Mouse (Mus musculus) hindbrain, postnatal 0 days (tissue): Measurements from ENCODE around the gene Dpf3. TPM values are rescaled to one million over a fixed set of nuclear protein-coding genes. Genes with fewer than 3 reads are reported as not detected.

Experiments used
- ATAC-seq: fragments of 200-750 bp; cut with Nextera tagmentation; 2 replicates; pipeline ENCODE4 v1.8.0; 2017; ENCODE audit warnings: mild to moderate bottlenecking, moderate TSS enrichment, moderate library complexity
- DNase-seq: peaks from one replicate; pipeline ENCODE4 v3.0.0-alpha.2; 2015; ENCODE audit warnings: low spot score
- H3K27ac ChIP-seq: fragments of 300-500 bp; sonication (generic); 2 replicates; pipeline ENCODE4 v1.5.1; 2014; ENCODE audit warnings: mild to moderate bottlenecking
- H3K27me3 ChIP-seq: fragments of 300-500 bp; sonication (generic); 2 replicates; pipeline ENCODE4 v1.6.1; 2014; ENCODE audit warnings: low read length, mixed read lengths; ENCODE audit not compliant: insufficient read depth
- H3K36me3 ChIP-seq: fragments of 300-500 bp; sonication (generic); 2 replicates; pipeline ENCODE4 v1.6.1; 2014; ENCODE audit warnings: low read length, mixed read lengths; ENCODE audit not compliant: insufficient read depth
- H3K4me1 ChIP-seq: fragments of 300-500 bp; sonication (generic); 2 replicates; pipeline ENCODE4 v1.6.1; 2014; ENCODE audit warnings: antibody characterized with exemption, low read length, mixed read lengths; ENCODE audit not compliant: insufficient read depth
- H3K4me2 ChIP-seq: fragments of 300-500 bp; sonication (generic); 2 replicates; pipeline ENCODE4 v1.6.1; 2014; ENCODE audit warnings: low read depth, mild to moderate bottlenecking, low read length, moderate library complexity, mixed read lengths
- H3K4me3 ChIP-seq: fragments of 300-500 bp; sonication (generic); 2 replicates; pipeline ENCODE4 v1.5.1; 2014; ENCODE audit warnings: low read length
- H3K9ac ChIP-seq: fragments of 300-500 bp; sonication (generic); replicated peaks from 2 replicates; pipeline ENCODE4 v1.6.1; 2014; ENCODE audit warnings: mild to moderate bottlenecking, low read length, moderate library complexity, mixed read lengths
- H3K9me3 ChIP-seq: fragments of 300-500 bp; sonication (generic); 2 replicates; pipeline ENCODE4 v1.6.1; 2016; ENCODE audit warnings: low read length, mixed read lengths
- CTCF ChIP-seq: IDR thresholded peaks from 2 replicates; pipeline ENCODE4 v1.5.1; 2016; ENCODE audit warnings: antibody characterized with exemption, control low read depth, low read depth
- WGBS: fragments of 180-500 bp; shearing (Covaris S2); extraction: QIAGEN DNeasy Blood & Tissue Kit; methylation state at CpG from one replicate; pipeline ENCODE4 v1.1.7; 2014; 5-methylcytosine and 5-hydroxymethylcytosine counted together
- polyA plus RNA-seq: library from polyadenylated mRNA; unstranded; fragments of >200 nt; fragmentation: Nextera tagmentation; extraction: Ambion mirVana; gene quantifications from 2 replicates; pipeline ENCODE4 v1.2.1, GENCODE M21; 2015
- total RNA-seq: library from RNA; depleted of rRNA; stranded (reverse); fragments of >200 nt; gene quantifications from 2 replicates; pipeline ENCODE4 v1.2.3, GENCODE M21; 2014; rRNA removed

Dpf3 gene
- total RNA-seq (35.8 and 38.9 TPM in 2 replicates), polyA plus RNA-seq (16.0 and 19.8 TPM in 2 replicates)

DNA sequence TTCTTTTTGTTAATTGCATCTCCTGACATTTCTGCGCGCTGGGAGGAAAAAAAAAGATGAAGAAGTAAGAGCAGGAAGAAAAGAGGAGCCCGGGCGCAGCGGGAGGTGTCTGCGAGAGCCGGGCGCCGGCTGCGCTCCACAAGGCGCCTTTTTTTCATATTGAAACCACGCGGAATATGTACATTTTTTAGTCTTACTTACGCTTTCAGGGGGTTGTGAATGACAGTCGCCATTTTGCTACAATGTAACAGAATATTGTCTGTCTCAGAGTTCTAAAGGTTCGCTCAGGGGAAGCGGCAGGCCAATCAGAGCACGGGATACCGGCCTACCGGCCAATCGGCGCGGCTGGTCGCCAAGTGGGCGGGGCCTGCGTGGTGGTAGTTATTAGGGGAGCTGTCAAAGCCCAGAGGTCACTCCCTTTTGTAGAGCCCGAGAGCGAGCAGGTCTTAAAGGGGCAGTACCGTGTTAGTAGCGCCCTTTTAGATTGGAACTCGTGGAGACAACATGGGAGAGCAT is at the start of gene Dpf3:
Gene Dpf3 (minus strand): TSS at position 241 of the 516 bp plus-strand sequence.
- Histone ChIP-seq H3K4me1 (no peaks in the 10 kb centered on the region), H3K9me3 (peaks cover 3% of the 10 kb centered on the region; the same call in 1 of the 2 replicates), H3K4me2 (peak within 1 kb of the TSS; percentile 98), H3K36me3 (no peaks in the 10 kb centered on the region), H3K4me3 (peak within 1 kb of the TSS; percentile 81), H3K9ac (peak within 1 kb of the TSS; percentile 75), H3K27ac (peak within 1 kb of the TSS; percentile 90), H3K27me3 (no peaks in the 10 kb centered on the region)
- peak; percentile 96 for ATAC-seq
- peak; percentile 96 for DNase-seq
- no peak for TF ChIP-seq CTCF
- under 1% methylated on average over 31 of the region's 31 CpGs for WGBS

DNA sequence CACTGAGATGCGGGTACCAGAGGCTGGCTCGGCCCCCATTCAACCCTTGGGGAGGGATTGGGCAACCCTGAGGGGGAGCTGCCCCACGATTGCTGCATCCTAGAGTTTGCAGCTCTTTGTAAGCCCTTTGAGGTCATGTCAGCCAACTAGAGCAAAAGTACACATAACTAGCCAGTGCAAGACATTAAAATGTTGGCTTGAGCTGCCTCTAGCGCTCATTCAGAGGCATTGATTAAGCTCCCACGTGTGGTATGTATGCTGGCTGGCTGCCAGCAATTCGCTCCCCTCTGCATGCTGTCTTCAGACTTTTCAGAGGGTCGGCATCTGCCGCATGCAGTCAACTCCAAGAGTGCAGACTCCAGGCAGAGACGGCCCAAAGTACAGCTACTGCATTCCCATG is 48.5 kb upstream of the Dpf3 start:
- H3K4me3 ChIP-seq = no peak overlapping the region
- no peaks in the 10 kb centered on the region for H3K9me3 ChIP-seq
- ATAC-seq (peak; percentile 86), DNase-seq (peak; percentile 89)
- TF ChIP-seq CTCF = peak; percentile 48
- no peak overlapping the region for H3K9ac ChIP-seq
- peaks cover 34% of the 10 kb centered on the region for H3K36me3 ChIP-seq
- 28% methylated on average over 9 of the region's 9 CpGs for WGBS
- no peaks in the 10 kb centered on the region for H3K4me1 ChIP-seq
- H3K27ac ChIP-seq = no peak overlapping the region
- H3K4me2 ChIP-seq = no peak overlapping the region
- no peaks in the 10 kb centered on the region for H3K27me3 ChIP-seq

DNA sequence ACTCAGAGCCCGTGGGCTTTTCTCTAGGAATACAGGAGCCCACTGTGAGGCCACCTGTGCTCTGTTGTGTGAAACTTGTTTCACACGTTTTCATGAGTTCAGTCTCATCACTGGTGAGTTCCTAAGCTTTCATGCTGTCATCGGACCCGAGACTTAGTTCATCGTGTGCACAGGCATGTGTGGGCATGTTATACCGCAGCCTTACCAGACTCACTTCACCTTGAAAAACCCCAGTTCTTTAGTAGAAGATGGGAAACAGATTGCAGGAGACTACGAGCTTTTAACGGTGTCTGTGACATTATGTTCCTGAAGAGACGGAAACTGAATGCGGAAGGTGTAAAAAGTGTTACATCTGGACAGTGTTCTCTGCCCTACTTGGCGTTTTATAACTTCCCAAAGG is 47.9 kb upstream of the Dpf3 start:
- H3K4me3 ChIP-seq = no peak overlapping the region
- no peaks in the 10 kb centered on the region for H3K9me3 ChIP-seq
- H3K9ac ChIP-seq = no peak overlapping the region
- DNase-seq (no peak), ATAC-seq (no peak)
- H3K27ac ChIP-seq = no peak overlapping the region
- 85% methylated on average over 11 of the region's 11 CpGs for WGBS
- no peaks in the 10 kb centered on the region for H3K4me1 ChIP-seq
- no peaks in the 10 kb centered on the region for H3K27me3 ChIP-seq
- no peak for TF ChIP-seq CTCF
- peaks cover 31% of the 10 kb centered on the region for H3K36me3 ChIP-seq
- no peak overlapping the region for H3K4me2 ChIP-seq

DNA sequence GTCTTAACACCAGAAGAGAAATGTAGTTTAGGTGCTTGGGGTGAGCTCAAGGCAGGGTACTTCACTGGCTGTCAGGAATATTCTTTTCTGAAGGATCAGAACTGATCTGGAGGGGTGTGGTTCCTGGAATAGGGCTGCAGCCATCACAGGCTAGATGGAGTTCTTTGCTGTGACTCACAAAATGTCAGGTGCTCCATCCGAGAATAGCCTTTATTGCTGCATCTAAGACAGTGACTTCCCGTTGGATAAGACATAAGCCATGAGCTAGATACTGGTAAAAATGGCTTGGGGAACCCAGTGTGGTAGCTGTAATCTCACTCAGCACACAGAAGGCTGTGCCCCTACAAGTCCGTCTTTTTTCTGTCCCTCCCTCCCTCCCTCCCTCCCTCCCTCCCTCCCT is 46.7 kb upstream of the Dpf3 start:
- no peak overlapping the region for H3K27ac ChIP-seq
- no peak for TF ChIP-seq CTCF
- H3K27me3 ChIP-seq = no peaks in the 10 kb centered on the region
- DNase-seq (no peak), ATAC-seq (no peak)
- H3K9ac ChIP-seq = no peak overlapping the region
- H3K36me3 ChIP-seq = peaks cover 26% of the 10 kb centered on the region
- H3K4me3 ChIP-seq = no peak overlapping the region
- H3K4me1 ChIP-seq = no peaks in the 10 kb centered on the region
- 82% methylated on average over 3 of the region's 3 CpGs for WGBS
- no peaks in the 10 kb centered on the region for H3K9me3 ChIP-seq
- H3K4me2 ChIP-seq = no peak overlapping the region

DNA sequence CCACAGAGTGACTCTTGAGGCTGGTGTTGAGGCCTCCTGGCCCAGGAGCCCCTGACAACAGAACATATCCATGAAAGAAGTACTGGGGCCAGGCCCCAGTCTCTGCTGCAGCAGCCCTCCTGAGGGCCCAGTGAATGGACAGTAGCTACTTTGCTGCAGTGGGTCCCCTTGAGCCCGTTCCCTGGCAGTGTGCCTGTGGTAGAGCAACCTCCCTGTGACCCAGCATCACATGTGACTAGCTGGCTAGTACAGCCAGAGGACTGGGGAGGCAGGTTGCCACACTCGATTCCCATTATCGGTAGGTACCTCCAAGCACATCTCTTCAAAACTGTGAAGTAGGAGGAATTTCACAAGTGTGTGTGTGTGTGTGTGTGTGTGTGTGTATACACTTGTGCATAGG is 45.5 kb upstream of the Dpf3 start:
- TF ChIP-seq CTCF = no peak
- Histone ChIP-seq H3K27me3 (no peaks in the 10 kb centered on the region), H3K4me1 (no peaks in the 10 kb centered on the region), H3K9me3 (no peaks in the 10 kb centered on the region), H3K9ac (no peak overlapping the region), H3K27ac (no peak overlapping the region), H3K4me2 (no peak overlapping the region), H3K36me3 (peaks cover 19% of the 10 kb centered on the region; the same call in 1 of the 2 replicates), H3K4me3 (no peak overlapping the region)
- ATAC-seq (no peak), DNase-seq (no peak)
- WGBS = 67% methylated on average over 3 of the region's 3 CpGs

DNA sequence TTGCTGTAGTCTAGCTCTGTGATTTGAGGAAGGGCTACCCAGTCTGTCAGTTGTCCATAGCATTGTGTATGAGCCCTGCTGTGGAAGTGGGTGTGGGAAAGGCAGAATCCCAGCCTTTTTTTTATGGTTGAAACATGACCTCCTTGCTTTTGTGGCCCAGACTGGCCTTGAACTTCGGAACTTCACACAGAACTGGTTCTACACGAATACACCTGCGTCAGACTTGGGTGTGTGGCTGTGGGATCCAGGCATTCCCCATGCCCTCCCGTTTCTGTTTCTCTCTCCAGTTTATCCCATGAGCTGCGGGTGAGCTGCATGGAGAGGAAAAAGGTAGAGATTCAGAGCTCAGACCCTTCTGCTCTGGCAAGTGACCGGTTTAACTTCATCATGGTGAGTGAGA is 44.5 kb upstream of the Dpf3 start:
- no peak for TF ChIP-seq CTCF
- Histone ChIP-seq H3K9ac (no peak overlapping the region), H3K4me3 (no peak overlapping the region), H3K27me3 (no peaks in the 10 kb centered on the region), H3K36me3 (peaks cover 12% of the 10 kb centered on the region; the same call in 1 of the 2 replicates), H3K27ac (no peak overlapping the region), H3K9me3 (no peaks in the 10 kb centered on the region), H3K4me1 (no peaks in the 10 kb centered on the region), H3K4me2 (no peak overlapping the region)
- no peak for ATAC-seq
- DNase-seq = no peak
- 92% methylated on average over 6 of the region's 6 CpGs for WGBS

DNA sequence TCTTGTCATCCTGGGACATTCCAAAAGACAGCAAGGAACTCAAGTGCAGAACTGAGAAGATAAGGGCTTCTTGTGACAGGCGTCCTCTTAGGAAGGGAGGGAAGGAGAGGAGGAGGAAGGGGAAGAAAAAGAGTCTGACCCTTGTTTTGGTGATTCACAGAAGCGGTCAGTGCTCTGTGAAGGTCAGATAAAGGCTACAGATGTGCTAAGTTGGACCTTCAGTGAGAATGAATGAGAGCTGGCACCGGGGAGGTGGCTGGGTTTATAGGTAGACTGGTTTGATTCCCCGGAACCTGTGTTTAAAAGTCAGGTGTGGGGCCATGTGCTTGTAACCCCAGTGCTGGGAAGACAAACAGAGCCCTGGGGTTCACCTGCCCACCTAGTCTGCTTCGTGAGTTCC is 41.1 kb upstream of the Dpf3 start:
- no peaks in the 10 kb centered on the region for H3K9me3 ChIP-seq
- no peak overlapping the region for H3K9ac ChIP-seq
- H3K27ac ChIP-seq = no peak overlapping the region
- no peak overlapping the region for H3K4me3 ChIP-seq
- 97% methylated on average over 5 of the region's 5 CpGs for WGBS
- no peaks in the 10 kb centered on the region for H3K27me3 ChIP-seq
- DNase-seq = no peak
- TF ChIP-seq CTCF = no peak
- no peak overlapping the region for H3K4me2 ChIP-seq
- H3K4me1 ChIP-seq = no peaks in the 10 kb centered on the region
- no peak for ATAC-seq
- peaks cover 7% of the 10 kb centered on the region; the same call in 1 of the 2 replicates for H3K36me3 ChIP-seq
